Mouse (Mus musculus) hindbrain, embryonic 11.5 days (tissue): ENCODE results near the gene Kcnma1. TPM values are rescaled to one million over a fixed set of nuclear protein-coding genes. Genes with fewer than 3 reads are reported as not detected.

Source experiments
- ATAC-seq: fragments of 200-750 bp; cut with Nextera tagmentation; 2 replicates; pipeline ENCODE4 v1.8.0; 2017; ENCODE audit warnings: mild to moderate bottlenecking, moderate TSS enrichment, moderate library complexity; ENCODE audit not compliant: low FRiP score
- DNase-seq: peaks from one replicate; pipeline ENCODE4 v3.0.0-alpha.2; 2015; ENCODE audit warnings: low spot score
- H3K27ac ChIP-seq: fragments of 300-500 bp; sonication (generic); 2 replicates; pipeline ENCODE4 v1.5.1; 2014; ENCODE audit warnings: mild to moderate bottlenecking, low read depth, low read length
- H3K27me3 ChIP-seq: fragments of 300-500 bp; sonication (generic); 2 replicates; pipeline ENCODE4 v1.6.1; 2014; ENCODE audit warnings: mild to moderate bottlenecking, low read length, moderate library complexity, mixed read lengths; ENCODE audit not compliant: control insufficient read depth, insufficient read depth
- H3K36me3 ChIP-seq: fragments of 300-500 bp; sonication (generic); 2 replicates; pipeline ENCODE4 v1.6.1; 2014; ENCODE audit warnings: mild to moderate bottlenecking, low read length, moderate library complexity, mixed read lengths; ENCODE audit not compliant: control insufficient read depth, insufficient read depth
- H3K4me1 ChIP-seq: fragments of 300-500 bp; sonication (generic); replicated peaks from 2 replicates; pipeline ENCODE4 v1.6.1; 2014; ENCODE audit warnings: low read length, mixed read lengths; ENCODE audit not compliant: control insufficient read depth, insufficient read depth
- H3K4me2 ChIP-seq: fragments of 300-500 bp; sonication (generic); replicated peaks from 2 replicates; pipeline ENCODE4 v1.6.1; 2014; ENCODE audit warnings: mild to moderate bottlenecking, low read depth, low read length
- H3K4me3 ChIP-seq: fragments of 300-500 bp; sonication (generic); 2 replicates; pipeline ENCODE4 v1.5.1; 2014; ENCODE audit warnings: low read depth, low read length
- H3K9ac ChIP-seq: fragments of 300-500 bp; sonication (generic); 2 replicates; pipeline ENCODE4 v1.6.1; 2014; ENCODE audit warnings: low read depth, low read length
- H3K9me3 ChIP-seq: fragments of 300-500 bp; sonication (generic); 2 replicates; pipeline ENCODE4 v1.6.1; 2016; ENCODE audit warnings: low read length; ENCODE audit not compliant: control insufficient read depth
- WGBS: fragments of 180-500 bp; shearing (Covaris S2); extraction: QIAGEN DNeasy Blood & Tissue Kit; methylation state at CpG from one replicate; pipeline ENCODE4 v1.1.7; 2014; 5-methylcytosine and 5-hydroxymethylcytosine counted together
- polyA plus RNA-seq: library from polyadenylated mRNA; unstranded; fragments of >200 nt; fragmentation: Nextera tagmentation; extraction: Ambion mirVana; gene quantifications from 2 replicates; pipeline ENCODE4 v1.2.1, GENCODE M21; 2014

Gene Kcnma1
- polyA plus RNA-seq, 1 experiment from 2014 or later = 1.8 TPM

- Histone ChIP-seq H3K9ac (no peak overlapping the region), H3K9me3 (no peaks in the 10 kb centered on the region), H3K4me3 (no peak overlapping the region), H3K27ac (no peak overlapping the region), H3K4me2 (no peak overlapping the region), H3K36me3 (no peaks in the 10 kb centered on the region), H3K4me1 (no peaks in the 10 kb centered on the region), H3K27me3 (no peaks in the 10 kb centered on the region)
- WGBS = 58% methylated on average over 1 of the region's 1 CpGs
- ATAC-seq (no peak), DNase-seq (no peak)
These were observed 444.0 kb downstream of the Kcnma1 start for GRCm38 (mm10) chr14:23570251-23570650.

- DNase-seq (no peak), ATAC-seq (no peak)
- Histone ChIP-seq H3K4me1 (no peaks in the 10 kb centered on the region), H3K4me3 (no peak overlapping the region), H3K9me3 (no peaks in the 10 kb centered on the region), H3K27me3 (no peaks in the 10 kb centered on the region), H3K27ac (no peak overlapping the region), H3K36me3 (no peaks in the 10 kb centered on the region), H3K4me2 (no peak overlapping the region), H3K9ac (no peak overlapping the region)
- 93% methylated on average over 3 of the region's 3 CpGs for WGBS
These were observed 448.4 kb downstream of the Kcnma1 start for GRCm38 (mm10) chr14:23565931-23566330.

- WGBS = 69% methylated on average over 7 of the region's 7 CpGs
- Histone ChIP-seq H3K4me1 (no peaks in the 10 kb centered on the region), H3K4me3 (no peak overlapping the region), H3K36me3 (no peaks in the 10 kb centered on the region), H3K4me2 (no peak overlapping the region), H3K27ac (no peak overlapping the region), H3K9ac (no peak overlapping the region), H3K9me3 (no peaks in the 10 kb centered on the region), H3K27me3 (no peaks in the 10 kb centered on the region)
- ATAC-seq (no peak), DNase-seq (no peak)
These were observed 449.8 kb downstream of the Kcnma1 start for GRCm38 (mm10) chr14:23564474-23564873.

- Histone ChIP-seq H3K4me1 (no peaks in the 10 kb centered on the region), H3K9me3 (no peaks in the 10 kb centered on the region), H3K4me2 (no peak overlapping the region), H3K9ac (no peak overlapping the region), H3K4me3 (no peak overlapping the region), H3K27ac (no peak overlapping the region), H3K36me3 (no peaks in the 10 kb centered on the region), H3K27me3 (no peaks in the 10 kb centered on the region)
- 73% methylated on average over 2 of the region's 2 CpGs for WGBS
- DNase-seq (no peak), ATAC-seq (no peak)
These were observed 451.1 kb downstream of the Kcnma1 start for GRCm38 (mm10) chr14:23563180-23563579.

GRCm38 (mm10) chr14:23555647-23556046, 458.6 kb downstream of the Kcnma1 start:
- ATAC-seq (no peak), DNase-seq (no peak)
- WGBS = 85% methylated on average over 2 of the region's 2 CpGs
- Histone ChIP-seq H3K27me3 (no peaks in the 10 kb centered on the region), H3K4me2 (no peak overlapping the region), H3K9ac (no peak overlapping the region), H3K27ac (no peak overlapping the region), H3K4me3 (no peak overlapping the region), H3K36me3 (no peaks in the 10 kb centered on the region), H3K4me1 (no peaks in the 10 kb centered on the region), H3K9me3 (no peaks in the 10 kb centered on the region)

GRCm38 (mm10) chr14:23552252-23552974, 461.9 kb downstream of the Kcnma1 start:
- H3K9ac ChIP-seq = no peak overlapping the region
- no peak overlapping the region for H3K4me3 ChIP-seq
- 62% methylated on average over 5 of the region's 5 CpGs for WGBS
- ATAC-seq (no peak), DNase-seq (no peak)
- no peaks in the 10 kb centered on the region for H3K27me3 ChIP-seq
- H3K4me2 ChIP-seq = no peak overlapping the region
- no peaks in the 10 kb centered on the region for H3K4me1 ChIP-seq
- H3K9me3 ChIP-seq = no peaks in the 10 kb centered on the region
- H3K36me3 ChIP-seq = no peaks in the 10 kb centered on the region
- no peak overlapping the region for H3K27ac ChIP-seq

GRCm38 (mm10) chr14:23550467-23550866, 463.8 kb downstream of the Kcnma1 start:
- Histone ChIP-seq H3K4me3 (no peak overlapping the region), H3K4me2 (no peak overlapping the region), H3K27me3 (no peaks in the 10 kb centered on the region), H3K36me3 (no peaks in the 10 kb centered on the region), H3K9me3 (no peaks in the 10 kb centered on the region), H3K27ac (no peak overlapping the region), H3K4me1 (no peaks in the 10 kb centered on the region), H3K9ac (no peak overlapping the region)
- no peak for DNase-seq
- WGBS = 82% methylated on average over 3 of the region's 3 CpGs
- no peak for ATAC-seq

GRCm38 (mm10) chr14:23542131-23542530, 472.2 kb downstream of the Kcnma1 start:
- 87% methylated on average over 6 of the region's 6 CpGs for WGBS

GRCm38 (mm10) chr14:23539621-23540020, 474.7 kb downstream of the Kcnma1 start:
- Histone ChIP-seq H3K4me2 (no peak overlapping the region), H3K27me3 (no peaks in the 10 kb centered on the region), H3K4me1 (no peaks in the 10 kb centered on the region), H3K9ac (no peak overlapping the region), H3K36me3 (no peaks in the 10 kb centered on the region), H3K4me3 (no peak overlapping the region), H3K27ac (no peak overlapping the region), H3K9me3 (no peaks in the 10 kb centered on the region)
- ATAC-seq (no peak), DNase-seq (no peak)
- 85% methylated on average over 3 of the region's 3 CpGs for WGBS

More at GRCm38 (mm10) chr14:23542131-23542530, 472.2 kb downstream of the Kcnma1 start:
- Histone ChIP-seq H3K9me3 (no peaks in the 10 kb centered on the region), H3K9ac (no peak overlapping the region), H3K4me1 (no peaks in the 10 kb centered on the region), H3K36me3 (no peaks in the 10 kb centered on the region), H3K27ac (no peak overlapping the region), H3K4me2 (no peak overlapping the region), H3K27me3 (no peaks in the 10 kb centered on the region), H3K4me3 (no peak overlapping the region)
- no peak for ATAC-seq
- DNase-seq = no peak
